Mouse (Mus musculus) bone marrow macrophage, adult 2 months (primary cell): Measurements from ENCODE around the gene Traf4.

Experiments used
- CTCF ChIP-seq: IDR thresholded peaks from 2 replicates; pipeline ENCODE4 v1.5.1; 2012; ENCODE audit warnings: low read depth, mild to moderate bottlenecking, low read length, moderate library complexity
- POLR2A ChIP-seq: IDR thresholded peaks from 2 replicates; pipeline ENCODE4 v1.6.1; 2012; ENCODE audit warnings: mild to moderate bottlenecking, low read depth, low read length, borderline replicate concordance

DNA sequence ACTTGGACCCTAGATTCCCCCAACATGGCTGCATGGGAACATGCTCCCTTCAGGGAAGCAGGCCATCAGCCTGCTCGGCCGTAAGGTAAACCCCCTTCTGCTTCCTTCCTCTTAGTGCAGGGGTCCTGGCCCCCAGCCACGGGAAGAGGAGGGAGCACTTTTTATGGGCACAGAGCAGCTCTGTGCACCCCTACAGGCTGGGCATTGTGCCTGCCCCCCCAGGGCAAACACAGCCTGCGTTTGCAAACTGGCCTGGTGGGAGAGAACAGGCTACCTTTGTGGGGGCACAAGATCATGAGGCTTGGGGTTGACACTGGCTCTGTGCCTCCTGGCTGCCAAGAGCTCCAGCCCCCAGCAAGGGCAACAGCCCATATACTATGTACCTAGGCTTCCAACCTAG is 3.4 kb downstream of the Traf4 start:
- TF ChIP-seq CTCF (no peak), POLR2A (no peak)
